Mouse (Mus musculus) kidney, adult 9 months (tissue): ENCODE data around the gene Nhsl1.

Source experiments
- DNase-seq: peaks from one replicate; pipeline ENCODE4 v3.0.0; 2022

The Nhsl1 gene

GRCm38 (mm10) chr10:18493010-18493894 lies 174.5 kb downstream of the Nhsl1 start:
- DNase-seq: peak; percentile 45

- no peak for DNase-seq
Observed at GRCm38 (mm10) chr10:18494249-18494648, 175.5 kb downstream of the Nhsl1 start.

GRCm38 (mm10) chr10:18497066-18497465 lies 178.3 kb downstream of the Nhsl1 start:
- no peak for DNase-seq

- no peak for DNase-seq
Observed at GRCm38 (mm10) chr10:18501997-18502396, 183.2 kb downstream of the Nhsl1 start.

- DNase-seq: no peak
Observed at GRCm38 (mm10) chr10:18505690-18506089, 186.9 kb downstream of the Nhsl1 start.

GRCm38 (mm10) chr10:18506501-18506946 lies 187.7 kb downstream of the Nhsl1 start:
- DNase-seq: no peak

GRCm38 (mm10) chr10:18507869-18508473 lies 189.2 kb downstream of the Nhsl1 start:
- DNase-seq: no peak

- DNase-seq: no peak
Observed at GRCm38 (mm10) chr10:18508586-18508985, 189.8 kb downstream of the Nhsl1 start.

- DNase-seq: no peak
Observed at GRCm38 (mm10) chr10:18510663-18511062, 191.9 kb downstream of the Nhsl1 start.

GRCm38 (mm10) chr10:18511496-18511895 lies 192.7 kb downstream of the Nhsl1 start:
- no peak for DNase-seq

- DNase-seq: no peak
Observed at GRCm38 (mm10) chr10:18522556-18522955, 203.8 kb downstream of the Nhsl1 start.

GRCm38 (mm10) chr10:18525311-18525710 lies 206.5 kb downstream of the Nhsl1 start:
- DNase-seq: no peak

GRCm38 (mm10) chr10:18525726-18526125 lies 206.9 kb downstream of the Nhsl1 start:
- DNase-seq: no peak

GRCm38 (mm10) chr10:18526184-18526850 lies 207.5 kb downstream of the Nhsl1 start:
- DNase-seq: peak; percentile 20

- peak; percentile 54 for DNase-seq
Observed at GRCm38 (mm10) chr10:18526851-18527675, 208.3 kb downstream of the Nhsl1 start.

GRCm38 (mm10) chr10:18527766-18528165 lies 209.0 kb downstream of the Nhsl1 start:
- DNase-seq: peak; percentile 65

GRCm38 (mm10) chr10:18528475-18528874 lies 209.7 kb downstream of the Nhsl1 start:
- peak; percentile 63 for DNase-seq

- no peak for DNase-seq
Observed at GRCm38 (mm10) chr10:18529177-18529576, 210.4 kb downstream of the Nhsl1 start.

GRCm38 (mm10) chr10:18530161-18530560 lies 211.4 kb downstream of the Nhsl1 start:
- no peak for DNase-seq

- no peak for DNase-seq
Observed at GRCm38 (mm10) chr10:18532293-18532692, 213.5 kb downstream of the Nhsl1 start.

GRCm38 (mm10) chr10:18536889-18537288 lies 218.1 kb downstream of the Nhsl1 start:
- no peak for DNase-seq

- no peak for DNase-seq
Observed at GRCm38 (mm10) chr10:18545309-18545708, 226.5 kb downstream of the Nhsl1 start.

- peak; percentile 54 for DNase-seq
Observed at GRCm38 (mm10) chr10:18545813-18546235, 227.0 kb downstream of the Nhsl1 start, which contains the start of gene Hebp2. TSS of gene Hebp2 (minus strand) at chr10:18546076.
